Mouse (Mus musculus) gastrocnemius, postnatal 14 days (tissue): ENCODE measurements around the gene Usp15. TPM values are rescaled to one million over a fixed set of nuclear protein-coding genes. Genes with fewer than 3 reads are reported as not detected.

Source experiments
- DNase-seq: peaks from one replicate; pipeline ENCODE4 v3.0.0; 2021; ENCODE audit warnings: mixed read lengths
- intact Hi-C: fragments of 180-260 bp; cut with DNase I; formaldehyde crosslinking; loops from one replicate; pipeline ENCODE4 v1.15.1; 2025; ENCODE audit warnings: low total_unique reads
- total RNA-seq, 2 experiments: library from RNA; stranded (reverse); gene quantifications; 2 replicates each; pipeline ENCODE4 v1.2.3; 2021

The Usp15 gene
- total RNA-seq, 2 experiments from 2014 or later, result 145 to 155 TPM

DNA sequence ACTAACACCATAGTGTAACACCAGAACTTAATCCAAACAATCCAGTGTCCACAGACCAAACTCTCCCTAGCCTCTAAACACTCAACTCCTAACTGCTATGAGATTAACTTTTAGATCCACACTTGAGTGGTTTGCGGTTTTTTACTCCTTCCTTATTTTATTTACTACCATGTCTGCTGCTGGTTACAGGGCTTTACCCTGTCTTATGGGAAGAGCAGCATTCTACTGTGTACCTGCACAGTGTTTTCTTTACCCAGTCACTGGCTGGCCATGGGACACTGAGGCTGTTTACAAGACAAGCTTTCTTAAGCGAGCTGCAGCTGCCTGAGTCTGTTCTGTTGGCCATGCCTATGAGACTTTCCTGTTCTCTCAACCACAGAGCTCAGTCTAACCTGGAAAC lies 13.1 kb downstream of the Usp15 start:
- DNase-seq, result no peak
- intact Hi-C loops, result no loop called here

- DNase-seq, result peak; percentile 19
- intact Hi-C loops, result no loop called here
These were observed 13.6 kb downstream of the Usp15 start for GRCm38 (mm10) chr10:123183243-123183642.

DNA sequence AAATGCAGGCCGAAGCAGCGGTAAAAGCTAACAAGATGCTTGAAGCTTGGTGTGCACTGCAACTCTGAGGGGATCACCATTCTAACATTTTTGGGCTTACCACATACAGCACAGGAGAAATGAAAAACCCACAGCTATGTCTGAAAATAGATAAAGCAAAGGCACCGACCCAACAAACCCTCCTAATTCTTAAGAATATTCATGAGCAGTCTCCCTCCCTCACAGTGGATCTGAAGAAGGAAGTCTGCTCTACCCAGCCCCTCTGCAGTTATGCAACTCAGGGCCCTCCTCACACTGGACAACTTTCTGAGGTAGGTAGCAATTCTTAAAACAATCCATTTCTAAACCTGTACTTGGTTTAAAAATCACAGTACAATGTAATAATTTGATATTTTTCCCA lies 14.4 kb downstream of the Usp15 start:
- intact Hi-C loops, result no loop called here
- DNase-seq, result no peak

- no peak for DNase-seq
- intact Hi-C loops, result no loop called here
These were observed 21.0 kb downstream of the Usp15 start for GRCm38 (mm10) chr10:123175771-123176170.

GRCm38 (mm10) chr10:123170898-123171297 lies 25.9 kb downstream of the Usp15 start:
- intact Hi-C loops, result no loop called here
- DNase-seq, result no peak

- no peak for DNase-seq
- intact Hi-C loops, result no loop called here
These were observed 31.3 kb downstream of the Usp15 start for GRCm38 (mm10) chr10:123165542-123165941.

DNA sequence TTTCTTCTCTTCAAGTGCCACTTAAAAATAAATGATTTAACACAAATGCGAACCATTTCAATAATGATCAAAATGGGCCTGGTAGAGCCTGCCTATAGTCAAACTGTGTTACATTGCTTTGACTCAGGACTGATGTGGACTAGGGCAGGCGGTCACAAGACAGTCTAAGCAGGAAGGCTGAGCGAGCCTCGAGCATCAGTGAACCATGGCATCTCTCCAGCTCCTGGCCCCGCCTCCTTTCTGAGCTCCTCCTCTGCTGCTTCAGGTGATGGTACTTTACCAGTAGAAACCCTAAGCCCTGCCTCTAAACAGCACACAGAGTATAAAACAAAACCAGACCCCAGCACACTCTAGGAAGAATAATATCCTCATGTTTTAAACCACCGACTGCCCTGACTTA lies 36.3 kb downstream of the Usp15 start:
- intact Hi-C loops, result no loop called here
- no peak for DNase-seq

DNA sequence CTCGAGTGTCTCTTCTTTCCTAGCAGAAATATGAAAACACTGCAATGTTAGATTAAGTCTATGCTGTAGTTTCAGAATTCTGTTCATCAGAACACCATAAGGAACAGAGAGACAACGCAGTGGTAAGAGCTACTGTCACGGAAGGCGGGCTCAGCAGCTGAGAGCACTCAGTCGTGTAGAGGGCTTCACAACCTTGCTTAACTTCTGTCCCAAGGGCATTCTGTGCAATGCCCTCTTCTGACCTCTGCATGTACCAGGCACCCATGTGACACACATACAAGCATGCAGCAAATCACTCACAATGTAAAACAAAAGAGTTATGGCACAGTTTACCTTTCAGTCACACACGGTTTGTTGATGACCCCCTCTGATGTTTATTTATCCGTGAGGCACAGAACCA lies 37.5 kb downstream of the Usp15 start:
- DNase-seq, result no peak
- intact Hi-C loops, result no loop called here

DNA sequence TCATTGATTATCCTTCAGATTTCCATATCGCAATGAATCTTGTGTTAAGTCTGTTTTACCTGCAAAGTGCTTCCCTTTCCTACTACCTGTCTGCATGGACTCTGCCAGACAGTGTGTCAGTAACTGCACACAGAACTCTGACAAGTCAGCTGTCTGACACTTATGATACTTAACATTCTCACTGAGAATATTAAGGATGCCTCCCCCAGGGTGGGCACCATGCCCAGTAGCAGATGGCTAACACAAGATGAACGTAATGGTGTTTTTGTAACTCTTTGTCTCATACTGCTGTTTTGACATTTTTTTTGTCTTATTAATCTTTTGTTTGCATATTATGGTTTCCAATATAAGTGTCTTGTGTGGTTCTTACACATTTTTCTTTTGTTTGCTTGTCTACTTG lies 40.4 kb downstream of the Usp15 start:
- intact Hi-C loops, result no loop called here
- DNase-seq, result no peak

GRCm38 (mm10) chr10:123155764-123156163 lies 41.0 kb downstream of the Usp15 start:
- intact Hi-C loops, result no loop called here
- DNase-seq, result no peak

DNA sequence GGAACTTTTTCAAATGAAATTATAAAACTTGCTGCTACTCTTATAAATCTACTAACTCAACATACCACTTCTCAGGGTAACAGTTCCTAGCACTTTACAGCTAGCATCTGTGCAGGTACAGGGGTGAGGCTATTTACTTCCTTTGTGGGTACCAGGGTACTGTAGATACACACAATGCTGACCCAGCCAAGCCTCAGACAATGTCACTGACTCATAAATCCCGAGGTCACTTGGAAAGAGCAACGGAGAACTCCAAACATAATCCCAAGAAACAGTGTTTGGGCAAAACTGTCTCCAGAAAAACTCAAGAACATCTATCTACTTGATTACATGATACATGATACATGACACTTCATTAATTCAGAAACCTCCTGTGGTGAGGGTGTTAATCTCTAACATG lies 43.5 kb downstream of the Usp15 start:
- intact Hi-C loops, result no loop called here

DNA sequence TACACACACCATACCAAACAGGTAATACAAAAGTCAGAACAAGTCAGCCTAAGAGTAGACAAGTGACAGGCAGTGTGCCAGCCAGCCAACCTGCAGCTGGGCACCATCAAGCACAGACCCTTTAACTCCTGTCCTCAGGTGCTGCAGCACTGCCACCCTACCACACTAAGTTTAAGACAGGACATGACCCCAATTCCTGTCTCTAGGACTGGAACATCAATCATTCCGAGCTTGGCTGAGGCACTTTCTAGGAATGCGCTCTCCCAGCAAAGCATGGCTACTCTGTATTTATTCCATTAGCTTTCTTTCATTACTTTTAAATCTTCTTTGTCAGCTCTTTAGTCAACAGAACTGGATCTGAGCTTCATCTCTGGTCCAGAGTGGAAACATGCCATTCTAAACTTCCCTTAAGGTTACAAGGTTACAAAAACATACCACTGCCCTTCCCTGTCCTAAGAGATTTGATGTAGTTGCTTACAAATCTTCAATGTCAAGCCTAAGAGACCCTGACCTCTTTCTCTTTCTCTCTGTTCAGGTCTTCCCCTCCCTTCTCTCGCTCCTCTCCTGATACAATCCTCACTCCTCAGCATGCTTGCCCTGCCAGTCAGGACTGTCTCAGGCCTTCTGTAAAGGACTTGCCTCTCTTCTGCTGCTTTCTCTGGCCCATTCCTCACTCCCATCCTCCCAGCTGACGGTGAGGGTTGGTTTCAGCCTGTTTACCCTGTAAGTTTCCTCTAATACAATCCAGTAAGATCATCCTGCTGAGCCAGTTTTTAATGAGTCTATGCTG lies 48.6 kb downstream of the Usp15 start:
- intact Hi-C loops, result no loop called here
- DNase-seq, result no peak

More for the DNA sequence above, 43.5 kb downstream of the Usp15 start:
- no peak for DNase-seq

DNA sequence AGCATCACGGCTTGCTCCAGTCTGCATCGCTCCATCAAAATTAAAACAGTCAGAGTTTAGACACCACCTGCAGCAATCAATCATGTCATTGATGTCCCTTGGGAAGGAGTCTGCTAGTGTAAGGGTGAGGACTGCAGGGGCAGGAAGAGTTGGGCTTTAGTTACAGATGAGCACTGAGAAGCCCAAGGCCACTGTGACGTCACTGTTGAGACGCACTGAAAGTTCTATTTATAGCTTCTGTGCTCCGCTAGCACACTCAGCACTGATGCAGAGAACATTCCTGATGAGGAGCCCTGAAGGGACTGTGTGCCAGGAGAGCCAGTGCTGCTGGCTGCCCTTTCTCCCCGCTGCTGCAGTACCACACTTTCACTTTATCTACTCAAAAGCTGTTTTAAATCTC lies 49.6 kb downstream of the Usp15 start:
- intact Hi-C loops, result no loop called here
- peak; percentile 50 for DNase-seq

DNA sequence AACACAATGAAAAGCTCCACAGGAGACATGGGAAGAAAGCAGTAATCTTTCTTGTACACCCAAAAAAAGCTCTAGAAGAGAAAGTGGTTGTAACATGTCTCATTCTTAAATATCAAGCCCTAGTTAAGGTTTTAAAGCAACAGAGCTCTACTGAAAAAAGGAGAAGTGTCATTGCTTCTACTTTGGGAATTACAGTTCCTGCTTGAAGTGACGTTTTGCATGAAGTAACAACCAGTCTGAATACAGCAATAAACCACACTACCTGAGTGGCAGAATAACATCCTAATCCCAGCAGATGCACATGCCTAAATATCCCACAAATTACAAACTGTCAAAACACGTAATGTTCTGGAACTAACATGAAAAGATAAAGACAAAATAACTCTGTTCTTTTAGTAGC lies 50.4 kb downstream of the Usp15 start:
- DNase-seq, result no peak
- intact Hi-C loops, result no loop called here

GRCm38 (mm10) chr10:123144256-123144655 lies 52.5 kb downstream of the Usp15 start:
- intact Hi-C loops, result no loop called here
- DNase-seq, result no peak

DNA sequence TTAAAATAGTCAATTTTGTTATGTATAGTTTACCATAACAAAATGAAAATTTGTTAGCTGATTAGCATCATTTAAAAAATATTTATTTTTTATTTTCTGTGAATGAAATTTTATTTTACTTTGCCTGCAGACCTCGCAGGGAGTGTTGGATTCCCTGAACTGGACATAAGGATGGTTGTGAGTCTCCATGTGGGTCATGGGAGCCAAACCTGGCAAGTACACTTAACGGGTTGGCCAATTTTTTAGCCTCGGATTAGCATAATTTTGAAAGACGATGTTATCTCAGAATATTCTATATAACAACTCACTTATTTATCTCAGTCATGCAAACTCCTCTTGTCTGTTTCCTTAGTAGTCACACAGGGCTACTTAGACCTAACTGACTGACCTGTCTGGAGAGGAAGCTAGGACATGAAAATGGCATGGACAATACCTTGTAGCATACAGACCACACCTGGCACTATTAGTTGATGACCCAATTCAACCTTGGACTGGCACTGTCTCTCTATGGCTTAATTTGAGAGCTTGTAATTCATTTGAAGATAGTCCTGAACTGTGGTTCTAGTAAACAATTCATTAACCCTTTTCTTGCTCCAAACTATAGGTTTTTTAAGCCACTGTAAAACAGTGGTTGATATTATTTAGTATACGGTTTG lies 54.3 kb downstream of the Usp15 start:
- DNase-seq, result no peak
- intact Hi-C loops, result no loop called here

DNA sequence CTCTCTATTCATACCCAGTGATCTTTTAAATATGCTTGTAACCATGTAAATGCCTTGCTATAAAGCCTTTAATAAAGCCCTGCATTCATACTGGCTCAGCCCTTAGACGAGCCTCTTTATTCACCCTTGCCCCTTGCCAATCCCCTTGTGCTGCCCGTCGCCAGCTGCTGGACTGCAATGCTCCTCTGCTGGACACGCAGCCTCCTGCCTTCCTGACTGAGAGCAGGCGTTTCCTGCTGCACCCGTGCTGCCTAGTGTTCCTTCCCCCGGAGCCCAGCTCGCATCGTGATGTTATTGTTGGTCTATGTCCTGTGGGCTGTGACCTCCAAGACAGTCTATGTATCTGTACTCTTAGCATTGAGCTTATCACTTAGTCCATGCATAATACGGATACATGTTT lies 61.0 kb downstream of the Usp15 start:
- intact Hi-C loops, result no loop called here
- no peak for DNase-seq

DNA sequence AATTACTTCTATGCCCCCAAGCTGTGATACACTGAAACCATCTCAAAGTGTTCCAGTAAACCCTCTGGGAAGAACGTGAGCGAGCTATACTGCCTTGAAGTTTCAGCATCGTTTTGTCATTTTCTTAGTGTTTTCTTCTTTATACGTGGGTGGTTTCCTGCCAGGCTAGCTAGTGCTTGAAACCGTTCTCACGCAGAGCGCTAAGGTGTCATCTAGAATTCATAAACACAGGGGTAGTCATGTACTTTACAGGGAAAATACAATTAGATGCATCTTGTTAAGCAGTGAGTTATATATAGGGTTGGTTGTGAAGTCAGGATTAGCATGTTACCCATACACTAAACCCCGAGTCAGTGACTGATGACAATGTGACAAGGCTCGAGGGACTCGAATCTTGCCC lies 65.3 kb downstream of the Usp15 start:
- intact Hi-C loops, result no loop called here
- no peak for DNase-seq

DNA sequence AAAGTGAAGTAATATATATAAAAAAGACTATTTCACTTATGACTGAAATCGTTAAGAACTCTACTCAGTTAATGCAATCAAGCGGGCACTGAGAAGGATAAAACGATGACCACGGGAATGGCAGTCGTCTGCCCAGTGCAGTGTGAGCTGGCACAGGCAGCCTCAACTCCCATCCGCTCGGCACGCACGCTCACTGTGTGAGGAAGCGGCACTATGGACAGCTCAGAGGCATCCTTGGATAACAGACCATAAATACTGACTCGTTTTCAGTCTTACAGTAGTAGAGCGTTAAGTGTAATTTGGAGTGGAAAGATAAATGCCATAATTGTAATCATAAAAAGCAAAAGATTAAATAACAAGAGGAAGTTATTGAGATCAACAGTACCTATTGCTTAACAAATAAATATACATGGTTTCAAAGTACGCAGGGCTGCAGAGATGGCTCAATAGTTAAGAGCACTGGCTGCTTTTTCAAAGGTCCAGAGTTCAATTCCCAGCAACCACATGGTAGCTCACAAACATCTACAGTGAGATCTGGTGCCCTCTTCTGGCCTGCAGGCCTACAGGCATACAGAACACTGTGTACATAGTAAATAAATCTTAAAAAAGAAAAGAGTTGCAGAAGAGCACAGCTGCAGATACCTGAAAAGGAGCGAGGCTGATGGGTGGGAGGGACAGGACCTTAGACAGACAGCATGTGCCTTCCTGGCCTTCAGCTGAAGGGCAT lies 76.0 kb downstream of the Usp15 start:
- DNase-seq, result no peak
- intact Hi-C loops, result no loop called here

GRCm38 (mm10) chr10:123116861-123117260 lies 79.9 kb downstream of the Usp15 start:
- DNase-seq, result peak; percentile 18

GRCm38 (mm10) chr10:123113466-123113865 lies 83.3 kb downstream of the Usp15 start:
- no peak for DNase-seq
- intact Hi-C loops, result no loop called here

More at GRCm38 (mm10) chr10:123116861-123117260, 79.9 kb downstream of the Usp15 start:
- intact Hi-C loops, result no loop called here
